Mouse (Mus musculus): ENCODE measurements at regions not wholly inside any gene's neighbourhood (a gene's known extent, or its start where the extent isn't known, plus 50 kb on each side); places are given as distances from the start of the nearest gene placed in this dataset.

- no peak for TF ChIP-seq CTCF (IDR thresholded peaks at IDR 0.05; ENCODE audit: low read depth)
- TF ChIP-seq EP300 (IDR thresholded peaks at IDR 0.05; ENCODE audit: low read depth): no peak
These were observed 962.2 kb upstream of the Lrrc6 start for GRCm38 (mm10) chr15:67462863-67463262.

All from heart, postnatal 0 days (tissue).